Mouse (Mus musculus) forebrain, embryonic 11.5 days (tissue): ENCODE results near the gene Cd4. TPM values are rescaled to one million over a fixed set of nuclear protein-coding genes. Genes with fewer than 3 reads are reported as not detected.
A peak's percentile ranks its signal among the peaks of the same experiment; 100 is the strongest.

Experiments used
- ATAC-seq: fragments of 200-750 bp; cut with Nextera tagmentation; replicated peaks from 2 replicates; pipeline ENCODE4 v1.8.0; 2017; ENCODE audit warnings: moderate TSS enrichment; ENCODE audit not compliant: low FRiP score
- DNase-seq: peaks from one replicate; pipeline ENCODE4 v3.0.0-alpha.2; 2017; ENCODE audit warnings: low spot score
- H3K27ac ChIP-seq: fragments of 300-500 bp; sonication (generic); 2 replicates; pipeline ENCODE4 v1.5.1; 2014; ENCODE audit warnings: low read depth, low read length
- H3K27me3 ChIP-seq: fragments of 300-500 bp; sonication (generic); 2 replicates; pipeline ENCODE4 v1.6.1; 2014; ENCODE audit warnings: mild to moderate bottlenecking, low read length, mixed read lengths; ENCODE audit not compliant: control insufficient read depth, insufficient read depth
- H3K36me3 ChIP-seq: fragments of 300-500 bp; sonication (generic); 2 replicates; pipeline ENCODE4 v1.6.1; 2014; ENCODE audit warnings: mild to moderate bottlenecking, low read length, moderate library complexity, mixed read lengths; ENCODE audit not compliant: control insufficient read depth, insufficient read depth
- H3K4me1 ChIP-seq: fragments of 300-500 bp; sonication (generic); replicated peaks from 2 replicates; pipeline ENCODE4 v1.6.1; 2014; ENCODE audit warnings: low read length, mixed read lengths; ENCODE audit not compliant: control insufficient read depth, insufficient read depth
- H3K4me2 ChIP-seq: fragments of 300-500 bp; sonication (generic); 2 replicates; pipeline ENCODE4 v1.6.1; 2014; ENCODE audit warnings: low read depth, mild to moderate bottlenecking, low read length, moderate library complexity, mixed read lengths; ENCODE audit not compliant: severe bottlenecking
- H3K4me3 ChIP-seq: fragments of 300-500 bp; sonication (generic); 2 replicates; pipeline ENCODE4 v1.5.1; 2014; ENCODE audit warnings: low read depth, low read length
- H3K9ac ChIP-seq: fragments of 300-500 bp; sonication (generic); 2 replicates; pipeline ENCODE4 v1.6.1; 2014; ENCODE audit warnings: low read length
- H3K9me3 ChIP-seq: fragments of 300-500 bp; sonication (generic); 2 replicates; pipeline ENCODE4 v1.6.1; 2016; ENCODE audit warnings: low read length, mixed read lengths; ENCODE audit not compliant: control insufficient read depth
- WGBS: fragments of 180-500 bp; shearing (Covaris S2); extraction: QIAGEN DNeasy Blood & Tissue Kit; methylation state at CpG from one replicate; pipeline ENCODE4 v1.1.7; 2014; 5-methylcytosine and 5-hydroxymethylcytosine counted together
- polyA plus RNA-seq: library from polyadenylated mRNA; unstranded; fragments of >200 nt; fragmentation: Nextera tagmentation; extraction: Ambion mirVana; gene quantifications from 2 replicates; pipeline ENCODE4 v1.2.1, GENCODE M21; 2014

The Cd4 gene
- polyA plus RNA-seq, 1 experiment from 2014 or later = not detected

DNA sequence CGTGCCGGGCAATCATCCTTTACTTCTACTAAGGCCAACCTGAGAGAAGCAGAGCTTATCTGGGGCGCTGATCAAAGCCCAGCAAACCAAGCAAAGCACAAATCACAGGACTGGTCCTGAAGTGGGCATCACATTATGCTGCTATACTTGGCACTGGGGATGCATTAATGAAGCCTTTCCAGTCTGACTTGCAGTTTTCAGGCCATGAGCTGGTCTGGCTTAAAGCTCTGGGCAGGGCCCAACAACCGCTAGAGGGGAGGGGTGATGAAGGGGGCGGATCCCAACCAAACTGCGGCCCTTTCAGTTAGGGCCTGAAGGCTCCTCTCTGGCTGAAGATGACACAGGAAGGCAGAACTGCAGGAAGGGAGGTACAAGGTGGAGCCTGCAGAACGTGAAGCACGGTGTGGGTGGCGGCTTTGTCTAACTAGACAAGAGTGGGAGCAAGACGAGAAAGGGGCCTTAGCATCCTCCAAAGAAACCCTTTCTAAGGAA is 59.9 kb downstream of the Cd4 start:
- Histone ChIP-seq H3K4me3 (peak overlapping the region; percentile 82), H3K36me3 (peaks cover 13% of the 10 kb centered on the region), H3K9me3 (no peaks in the 10 kb centered on the region), H3K27me3 (no peaks in the 10 kb centered on the region), H3K4me1 (peaks cover 11% of the 10 kb centered on the region; the same call in 1 of the 2 replicates), H3K4me2 (peak overlapping the region; percentile 96), H3K27ac (0 out of 2 replicates have a peak overlapping the region, but pooled peaks have one; percentile 25), H3K9ac (peak overlapping the region; percentile 66)
- ATAC-seq = no peak
- WGBS = 25% methylated on average over 10 of the region's 10 CpGs
- peak; percentile 66 for DNase-seq

DNA sequence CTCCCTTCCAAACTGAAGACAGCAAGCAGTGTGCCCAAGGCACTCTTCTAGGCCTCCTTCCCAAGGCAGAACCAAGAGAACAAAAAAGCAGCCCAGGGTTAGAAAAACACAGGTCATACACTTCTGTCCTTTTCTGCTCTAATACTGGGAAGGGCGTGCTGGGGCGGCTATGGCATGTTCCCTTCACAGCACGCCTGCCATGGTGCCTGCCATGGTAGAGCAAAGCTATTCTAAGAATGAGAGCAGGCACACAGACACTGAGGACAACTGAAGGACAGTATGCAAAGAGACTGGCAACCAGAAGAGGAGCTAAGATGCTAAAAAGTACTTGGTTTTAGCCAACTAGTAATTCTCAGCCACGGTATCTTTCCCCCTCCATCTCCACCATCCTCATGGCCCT is 66.0 kb downstream of the Cd4 start:
- 95% methylated on average over 4 of the region's 4 CpGs for WGBS
- no peaks in the 10 kb centered on the region for H3K4me1 ChIP-seq
- ATAC-seq (no peak), DNase-seq (no peak)
- H3K36me3 ChIP-seq = peaks cover 41% of the 10 kb centered on the region
- no peaks in the 10 kb centered on the region for H3K27me3 ChIP-seq
- H3K9me3 ChIP-seq = no peaks in the 10 kb centered on the region
- H3K9ac ChIP-seq = no peak overlapping the region
- no peak overlapping the region for H3K4me3 ChIP-seq
- no peak overlapping the region for H3K27ac ChIP-seq
- no peak overlapping the region for H3K4me2 ChIP-seq

DNA sequence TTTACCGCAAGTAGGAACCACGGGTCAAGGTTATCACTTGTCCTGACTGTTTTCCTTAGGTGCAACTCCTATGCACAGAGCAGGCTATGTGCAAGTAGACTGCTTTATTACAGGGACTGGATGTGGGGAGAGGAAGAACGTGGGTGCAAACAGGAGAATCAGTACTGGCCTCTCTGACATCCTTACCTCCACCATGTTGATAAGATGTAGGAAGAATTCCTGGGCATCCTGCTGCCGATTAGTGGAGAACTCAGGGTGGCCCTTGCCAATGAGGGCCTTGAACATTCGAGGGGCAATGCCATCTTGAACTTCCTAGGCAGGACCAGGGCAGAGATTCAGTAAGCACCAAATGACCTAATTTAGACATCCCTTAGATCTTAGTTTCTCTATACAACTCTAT is 67.1 kb downstream of the Cd4 start:
- no peaks in the 10 kb centered on the region for H3K9me3 ChIP-seq
- no peak overlapping the region for H3K4me3 ChIP-seq
- 94% methylated on average over 5 of the region's 5 CpGs for WGBS
- no peak overlapping the region for H3K4me2 ChIP-seq
- H3K27me3 ChIP-seq = no peaks in the 10 kb centered on the region
- H3K36me3 ChIP-seq = peaks cover 41% of the 10 kb centered on the region
- no peak for ATAC-seq
- no peaks in the 10 kb centered on the region for H3K4me1 ChIP-seq
- no peak for DNase-seq
- H3K9ac ChIP-seq = no peak overlapping the region
- H3K27ac ChIP-seq = no peak overlapping the region

DNA sequence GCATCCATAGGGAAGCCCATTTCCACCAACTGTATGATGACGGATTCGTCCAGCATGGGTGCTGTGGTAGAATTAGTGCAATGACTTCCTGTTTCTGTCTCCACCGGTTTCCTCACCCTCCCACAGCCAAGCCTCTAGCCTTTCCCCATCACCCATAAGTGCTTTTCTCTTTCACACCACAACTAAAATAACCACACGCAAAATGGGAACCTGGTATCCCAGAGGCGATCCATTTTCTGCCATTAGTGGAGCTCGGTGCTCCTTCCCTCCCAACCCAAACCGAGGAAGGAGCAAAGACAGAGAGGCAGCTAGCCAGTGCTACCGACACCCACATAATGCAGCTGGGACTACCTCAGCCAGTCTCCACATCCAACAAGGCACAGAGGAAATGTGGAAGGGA is 70.0 kb downstream of the Cd4 start:
- H3K27me3 ChIP-seq = no peaks in the 10 kb centered on the region
- no peaks in the 10 kb centered on the region for H3K9me3 ChIP-seq
- H3K36me3 ChIP-seq = peaks cover 28% of the 10 kb centered on the region
- WGBS = 93% methylated on average over 8 of the region's 8 CpGs
- H3K9ac ChIP-seq = no peak overlapping the region
- DNase-seq = no peak
- H3K4me1 ChIP-seq = peaks cover 4% of the 10 kb centered on the region; the same call in 1 of the 2 replicates
- no peak overlapping the region for H3K27ac ChIP-seq
- no peak overlapping the region for H3K4me3 ChIP-seq
- no peak for ATAC-seq
- no peak overlapping the region for H3K4me2 ChIP-seq

DNA sequence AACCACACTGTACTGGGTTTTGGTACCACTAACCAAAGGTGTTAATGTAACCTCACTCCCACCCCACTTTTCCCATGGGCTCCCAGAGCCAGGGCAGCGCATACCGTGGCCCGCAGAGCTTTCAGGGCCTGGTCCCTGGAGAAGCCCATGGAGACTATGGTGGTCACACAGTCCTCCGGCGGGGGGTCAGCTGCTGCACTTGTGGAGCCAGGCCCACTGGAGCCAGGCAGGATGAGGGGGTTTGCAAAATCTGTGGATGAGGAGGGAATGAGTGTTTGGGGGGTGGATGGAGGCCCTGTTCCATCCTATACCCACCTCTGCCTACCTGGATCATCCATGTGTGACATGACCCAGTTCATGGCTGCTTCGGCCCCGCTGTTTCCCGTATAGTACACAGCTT is 70.5 kb downstream of the Cd4 start:
- H3K36me3 ChIP-seq = peaks cover 28% of the 10 kb centered on the region; the same call in 1 of the 2 replicates
- DNase-seq (no peak), ATAC-seq (no peak)
- peaks cover 6% of the 10 kb centered on the region; the same call in 1 of the 2 replicates for H3K4me1 ChIP-seq
- no peak overlapping the region for H3K4me3 ChIP-seq
- no peak overlapping the region for H3K4me2 ChIP-seq
- no peaks in the 10 kb centered on the region for H3K27me3 ChIP-seq
- no peaks in the 10 kb centered on the region for H3K9me3 ChIP-seq
- 98% methylated on average over 8 of the region's 8 CpGs for WGBS
- H3K9ac ChIP-seq = no peak overlapping the region
- no peak overlapping the region for H3K27ac ChIP-seq

DNA sequence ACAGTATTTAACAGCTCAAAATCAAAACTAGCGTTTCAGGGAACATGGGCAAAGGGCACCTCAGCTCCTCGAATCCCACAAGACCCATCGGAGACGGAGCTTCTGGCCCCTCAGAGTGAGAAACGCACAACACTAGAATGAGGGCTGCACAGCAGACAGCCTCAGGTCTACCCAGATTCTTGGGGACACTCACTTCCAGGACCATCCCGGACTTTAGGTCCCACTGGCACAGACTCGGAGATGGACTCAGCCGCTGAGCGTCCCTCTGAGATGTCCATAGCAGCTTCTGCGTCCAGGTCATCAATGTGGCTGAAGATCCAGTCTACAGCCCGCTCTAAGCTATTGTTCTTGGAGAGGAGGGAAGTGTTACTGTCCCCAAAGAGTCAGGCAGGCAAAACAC is 70.9 kb downstream of the Cd4 start:
- no peak overlapping the region for H3K27ac ChIP-seq
- no peaks in the 10 kb centered on the region for H3K27me3 ChIP-seq
- DNase-seq (no peak), ATAC-seq (no peak)
- H3K4me3 ChIP-seq = no peak overlapping the region
- H3K4me1 ChIP-seq = peaks cover 10% of the 10 kb centered on the region; the same call in 1 of the 2 replicates
- H3K4me2 ChIP-seq = no peak overlapping the region
- WGBS = 96% methylated on average over 11 of the region's 11 CpGs
- H3K9ac ChIP-seq = no peak overlapping the region
- H3K36me3 ChIP-seq = peaks cover 29% of the 10 kb centered on the region; the same call in 1 of the 2 replicates
- no peaks in the 10 kb centered on the region for H3K9me3 ChIP-seq

DNA sequence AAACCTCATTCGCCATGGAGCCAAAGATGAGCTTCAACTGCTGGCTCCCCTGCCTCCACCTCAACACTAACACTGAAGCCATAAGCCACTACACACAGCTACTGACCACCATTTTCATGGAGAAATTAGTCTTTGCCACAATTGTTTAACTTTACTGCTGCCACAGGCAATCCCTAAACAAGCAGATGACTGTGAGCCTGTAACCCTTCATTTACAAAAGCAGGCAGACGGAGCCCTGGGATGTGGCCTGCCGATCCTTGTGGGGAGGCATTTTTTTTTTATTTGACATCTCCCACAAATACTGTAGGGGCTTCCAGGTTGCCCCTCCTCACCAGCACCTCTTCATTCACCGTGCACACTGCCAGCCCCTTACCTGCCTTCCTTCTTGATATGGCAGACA is 71.4 kb downstream of the Cd4 start:
- WGBS = 94% methylated on average over 4 of the region's 4 CpGs
- DNase-seq (no peak), ATAC-seq (no peak)
- no peak overlapping the region for H3K9ac ChIP-seq
- no peaks in the 10 kb centered on the region for H3K9me3 ChIP-seq
- no peak overlapping the region for H3K4me3 ChIP-seq
- peaks cover 10% of the 10 kb centered on the region; the same call in 1 of the 2 replicates for H3K4me1 ChIP-seq
- no peak overlapping the region for H3K27ac ChIP-seq
- H3K27me3 ChIP-seq = no peaks in the 10 kb centered on the region
- no peak overlapping the region for H3K4me2 ChIP-seq
- peaks cover 29% of the 10 kb centered on the region; the same call in 1 of the 2 replicates for H3K36me3 ChIP-seq

DNA sequence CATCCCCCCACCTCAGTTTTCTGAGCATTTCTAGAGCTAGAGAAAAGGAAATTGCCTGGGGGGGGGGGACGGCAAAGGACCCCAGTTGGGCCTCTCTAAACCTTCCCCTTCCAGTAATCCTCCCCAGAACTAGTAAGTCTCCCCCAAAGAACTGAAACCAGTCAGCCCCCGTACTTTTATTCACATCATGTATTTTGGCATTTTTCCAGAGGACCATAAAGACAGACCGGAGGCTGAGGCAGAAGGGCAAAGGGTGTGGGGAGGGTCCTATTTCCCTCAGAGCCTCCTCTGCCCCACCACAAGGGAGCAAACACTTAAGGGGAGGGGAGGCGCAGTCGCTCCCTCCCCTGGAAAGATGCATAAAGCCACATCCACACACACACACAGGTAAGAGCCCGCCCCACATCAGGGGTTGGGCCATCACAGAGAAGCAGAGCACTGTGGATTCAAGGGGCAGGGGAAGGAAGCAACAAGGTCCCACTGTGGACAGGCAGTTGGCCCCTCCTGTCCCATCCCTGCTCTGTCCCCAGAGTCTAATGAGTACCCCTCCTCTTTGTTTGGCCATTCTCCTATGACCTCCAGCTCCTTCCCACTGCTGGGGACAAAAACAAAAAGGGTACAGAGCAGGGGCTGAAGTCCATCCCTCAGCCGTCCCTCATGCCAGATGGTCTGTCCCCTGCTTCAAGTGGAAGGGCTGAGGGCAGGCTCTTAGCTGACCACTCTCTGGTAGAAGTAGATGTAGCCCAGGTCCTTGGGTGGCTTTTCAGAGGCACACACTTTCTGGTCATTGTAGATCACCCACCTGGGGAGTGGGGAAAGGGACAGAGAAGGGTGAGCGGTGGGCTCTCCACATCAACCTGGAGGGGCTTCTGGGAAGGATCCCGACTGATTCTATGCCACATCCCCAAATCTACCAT is 72.9 kb downstream of the Cd4 start:
- H3K4me1 ChIP-seq = peaks cover 10% of the 10 kb centered on the region; the same call in 1 of the 2 replicates
- no peak overlapping the region for H3K9ac ChIP-seq
- no peak overlapping the region for H3K4me2 ChIP-seq
- H3K9me3 ChIP-seq = no peaks in the 10 kb centered on the region
- DNase-seq (no peak), ATAC-seq (no peak)
- peaks cover 24% of the 10 kb centered on the region; the same call in 1 of the 2 replicates for H3K36me3 ChIP-seq
- no peak overlapping the region for H3K27ac ChIP-seq
- no peaks in the 10 kb centered on the region for H3K27me3 ChIP-seq
- WGBS = 76% methylated on average over 9 of the region's 9 CpGs
- no peak overlapping the region for H3K4me3 ChIP-seq
